Mouse (Mus musculus): Measurements from ENCODE around the gene Snap23. TPM values are rescaled to one million over a fixed set of nuclear protein-coding genes. Genes with fewer than 3 reads are reported as not detected.

Gene Snap23
- polyA plus RNA-seq, 1 experiment, result 11.1 TPM

DNA sequence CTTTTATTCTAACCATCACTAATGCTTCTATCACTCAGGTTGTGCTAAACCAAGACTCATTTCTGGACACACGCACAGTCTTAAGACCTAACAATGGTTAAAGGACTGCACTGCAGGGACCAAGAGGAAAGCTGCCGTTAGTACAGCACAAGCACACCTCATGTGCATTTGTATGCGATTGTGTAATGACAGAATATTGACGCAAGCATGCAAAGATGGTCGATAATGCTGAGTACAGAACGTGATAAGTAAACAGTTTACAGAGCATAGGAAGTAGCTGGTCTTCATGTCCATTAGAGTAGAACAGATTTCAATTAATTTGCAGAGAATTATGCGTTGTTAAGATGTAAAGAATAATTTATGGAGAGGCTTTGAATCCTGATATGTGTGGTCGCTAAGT, 73.4 kb downstream of the Snap23 start:
- TF ChIP-seq POLR2A (IDR thresholded peaks at IDR 0.05; ENCODE audit: borderline replicate concordance, extremely low read depth, low read depth, low read length) (no peak), CTCF (IDR thresholded peaks at IDR 0.05; ENCODE audit: insufficient read depth, low read length) (no peak)
- 60% methylated on average over 8 of the region's 8 CpGs for WGBS
- no peak for DNase-seq
- Histone ChIP-seq H3K4me1 (ENCODE audit: control insufficient read depth, insufficient read depth, low read length) (peaks cover 8% of the 10 kb centered on the region; the same call in 1 of the 2 replicates), H3K4me3 (replicated peaks; ENCODE audit: extremely low read depth, low read depth, low read length) (no peak overlapping the region)

DNA sequence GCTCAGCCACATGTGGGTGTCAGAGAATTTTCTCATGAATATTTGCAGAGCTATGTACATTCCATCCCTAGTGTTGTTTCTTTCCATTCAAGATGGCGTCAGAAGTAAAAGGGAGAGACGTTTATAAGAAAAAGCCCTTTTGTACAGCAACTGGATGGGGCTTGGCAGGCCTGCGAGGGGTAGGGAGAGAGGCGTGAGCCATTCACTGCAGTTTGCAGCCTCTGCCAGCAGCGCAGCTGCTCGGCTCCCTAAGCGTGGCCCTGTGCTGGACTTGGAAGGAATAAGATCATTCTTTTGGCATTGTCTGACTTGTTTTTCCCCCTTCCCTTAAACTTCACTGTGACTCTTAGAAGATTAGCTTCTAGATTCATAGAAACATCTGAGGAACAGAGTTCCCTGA, 76.4 kb downstream of the Snap23 start:
- no peak for DNase-seq
- Histone ChIP-seq H3K4me1 (ENCODE audit: control insufficient read depth, insufficient read depth, low read length) (peaks cover 8% of the 10 kb centered on the region; the same call in 1 of the 2 replicates), H3K4me3 (replicated peaks; ENCODE audit: extremely low read depth, low read depth, low read length) (no peak overlapping the region)
- WGBS, result 38% methylated on average over 7 of the region's 7 CpGs
- TF ChIP-seq POLR2A (IDR thresholded peaks at IDR 0.05; ENCODE audit: borderline replicate concordance, extremely low read depth, low read depth, low read length), result no peak

DNA sequence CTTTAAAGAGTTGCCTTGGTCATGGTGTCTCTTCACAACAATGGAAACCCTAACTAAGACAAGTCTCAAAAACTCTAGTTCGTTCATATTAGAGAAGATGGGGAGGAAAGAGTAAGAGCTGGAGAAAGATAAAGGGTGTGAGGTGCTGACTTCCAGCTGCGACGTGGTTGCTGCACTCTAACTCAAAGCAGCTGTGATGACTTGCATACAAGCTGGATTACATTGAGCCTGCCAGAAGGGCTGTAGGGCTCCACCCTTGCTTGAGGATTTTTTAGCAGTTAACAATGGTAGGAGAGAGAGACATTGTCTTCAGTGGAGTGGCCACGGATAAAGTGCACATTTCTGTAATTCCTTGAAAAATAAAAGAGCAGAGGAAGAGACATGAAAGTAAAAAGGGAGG, 79.3 kb downstream of the Snap23 start:
- DNase-seq, result no peak
- peaks cover 8% of the 10 kb centered on the region for H3K4me1 ChIP-seq (ENCODE audit: control insufficient read depth, insufficient read depth, low read length)
- H3K4me3 ChIP-seq (replicated peaks; ENCODE audit: extremely low read depth, low read depth, low read length), result no peak overlapping the region
- TF ChIP-seq CTCF (IDR thresholded peaks at IDR 0.05; ENCODE audit: insufficient read depth, low read length) (no peak), POLR2A (IDR thresholded peaks at IDR 0.05; ENCODE audit: borderline replicate concordance, extremely low read depth, low read depth, low read length) (no peak)
- 35% methylated on average over 4 of the region's 4 CpGs for WGBS

Other genes with a start within 250 kb of the Snap23 start
- 25.0 and 27.0 TPM in 2 replicates for gene Vps39, start 214.5 kb upstream of the Snap23 start, polyA plus RNA-seq (2012; rRNA removed)
- gene Ganc, start 163.8 kb upstream of the Snap23 start, polyA plus RNA-seq (2012; rRNA removed), result 10.5 and 16.7 TPM in 2 replicates
- gene Tmem87a, start 163.6 kb upstream of the Snap23 start, polyA plus RNA-seq (2012; rRNA removed), result 8.5 and 15.7 TPM in 2 replicates
- 0.54 and 3.5 TPM in 2 replicates for gene Capn3, start 111.7 kb upstream of the Snap23 start, polyA plus RNA-seq (2012; rRNA removed)
- gene Zfp106, start 3.8 kb upstream of the Snap23 start, polyA plus RNA-seq (2012; rRNA removed), result 48.6 and 51.0 TPM in 2 replicates
- gene Haus2, start 41.7 kb downstream of the Snap23 start, polyA plus RNA-seq (2012; rRNA removed), result 2.1 and 3.2 TPM in 2 replicates
- gene Lrrc57, start 41.8 kb downstream of the Snap23 start, polyA plus RNA-seq (2012; rRNA removed), result 9.3 and 12.9 TPM in 2 replicates
- 28.3 and 34.7 TPM in 2 replicates for gene Stard9, start 61.5 kb downstream of the Snap23 start, polyA plus RNA-seq (2012; rRNA removed)